Mouse (Mus musculus) embryo, embryonic 10 days (tissue): ENCODE results near the gene Slain1.
A peak's percentile ranks its signal among the peaks of the same experiment; 100 is the strongest.

Source experiments
- DNase-seq: peaks from one replicate; pipeline ENCODE4 v3.0.0-alpha.2; 2015; ENCODE audit warnings: low spot score

Gene Slain1

DNA sequence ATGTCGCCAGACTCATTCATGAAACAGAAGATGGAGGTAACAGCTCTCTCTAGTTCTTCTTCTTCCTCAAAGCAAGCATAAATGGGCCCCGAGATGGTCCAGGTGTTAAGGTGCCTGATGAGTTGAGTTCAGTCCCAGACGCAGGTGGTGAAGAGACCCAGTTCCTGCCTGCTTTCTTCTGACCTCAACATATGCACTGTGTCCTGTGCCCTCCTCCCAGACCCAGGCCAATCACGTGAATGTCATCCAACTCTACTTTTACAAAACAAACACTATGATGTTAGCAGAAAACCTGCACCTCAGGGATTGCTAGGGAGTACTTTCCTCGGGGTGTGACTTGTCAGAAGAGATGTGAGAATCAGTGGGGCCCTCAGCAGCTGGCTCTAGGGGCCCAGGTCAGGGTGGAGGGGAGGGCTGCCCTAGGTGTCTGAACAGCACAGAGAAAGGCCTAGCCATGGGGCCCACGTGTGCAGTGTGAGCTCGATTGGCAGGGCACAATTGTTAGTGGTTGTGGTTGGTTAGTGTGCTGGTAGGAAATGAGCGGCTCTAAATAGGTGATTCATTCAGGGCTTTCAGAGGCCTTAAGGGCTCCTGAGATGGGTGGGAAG is 16.4 kb downstream of the Slain1 start:
- no peak for DNase-seq

DNA sequence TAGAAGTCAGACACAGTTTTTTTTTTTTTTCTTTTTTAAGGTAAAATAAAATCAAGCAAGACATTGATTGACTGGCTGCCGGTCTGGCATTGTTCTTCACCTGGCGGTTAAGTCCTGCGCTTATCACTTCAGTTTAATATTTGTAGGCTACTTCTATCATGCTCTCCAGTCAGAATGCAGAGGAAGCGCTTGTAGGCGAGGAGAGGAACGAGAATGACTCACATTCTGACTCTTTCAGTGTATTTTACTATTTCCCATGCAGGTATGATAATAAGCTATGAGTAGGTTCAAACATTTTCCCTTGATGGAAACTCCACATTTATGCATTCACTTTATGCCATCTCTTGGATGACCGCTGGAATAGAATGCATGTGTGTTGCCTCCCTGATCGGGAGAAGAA is 17.0 kb downstream of the Slain1 start:
- no peak for DNase-seq

DNA sequence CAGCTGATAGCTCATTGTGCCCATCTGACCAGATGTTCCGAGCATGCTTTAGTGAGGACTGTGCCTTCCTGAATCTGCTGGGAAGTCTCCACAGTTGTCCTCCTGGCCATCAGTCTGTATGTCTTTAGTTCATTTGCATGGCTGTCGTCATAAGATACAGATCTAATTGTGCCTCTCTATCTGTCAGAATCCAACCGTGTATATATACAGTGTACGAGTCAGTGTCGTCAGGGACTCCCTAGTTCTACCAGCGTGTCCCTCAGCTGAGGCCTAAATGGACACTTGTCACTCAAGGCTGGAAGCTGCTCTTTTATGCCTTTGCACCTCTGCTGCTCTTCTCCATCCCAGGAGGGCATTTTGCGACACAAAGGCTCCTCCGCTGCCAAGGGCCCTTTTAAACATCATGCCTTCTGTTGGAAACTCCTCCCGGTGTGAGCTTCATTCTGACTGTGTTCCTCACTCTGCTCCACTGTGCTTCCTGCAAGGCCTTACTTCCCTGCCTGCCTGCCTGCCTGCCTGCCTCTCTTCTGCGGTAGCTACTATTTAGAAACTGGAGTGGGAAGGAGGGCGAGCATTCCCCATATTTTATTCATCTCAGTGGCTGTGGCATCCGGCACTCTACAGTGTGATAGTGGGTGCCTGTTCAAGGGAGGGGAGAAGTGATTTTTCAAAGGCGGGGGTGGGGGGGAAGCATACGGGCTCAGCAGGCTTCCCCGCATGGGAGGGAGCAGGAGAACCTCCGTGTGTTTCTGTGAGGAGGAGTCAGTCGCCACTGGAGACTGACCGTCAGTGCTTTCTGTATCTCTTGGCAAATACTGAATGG is 29.6 kb downstream of the Slain1 start:
- DNase-seq = no peak

DNA sequence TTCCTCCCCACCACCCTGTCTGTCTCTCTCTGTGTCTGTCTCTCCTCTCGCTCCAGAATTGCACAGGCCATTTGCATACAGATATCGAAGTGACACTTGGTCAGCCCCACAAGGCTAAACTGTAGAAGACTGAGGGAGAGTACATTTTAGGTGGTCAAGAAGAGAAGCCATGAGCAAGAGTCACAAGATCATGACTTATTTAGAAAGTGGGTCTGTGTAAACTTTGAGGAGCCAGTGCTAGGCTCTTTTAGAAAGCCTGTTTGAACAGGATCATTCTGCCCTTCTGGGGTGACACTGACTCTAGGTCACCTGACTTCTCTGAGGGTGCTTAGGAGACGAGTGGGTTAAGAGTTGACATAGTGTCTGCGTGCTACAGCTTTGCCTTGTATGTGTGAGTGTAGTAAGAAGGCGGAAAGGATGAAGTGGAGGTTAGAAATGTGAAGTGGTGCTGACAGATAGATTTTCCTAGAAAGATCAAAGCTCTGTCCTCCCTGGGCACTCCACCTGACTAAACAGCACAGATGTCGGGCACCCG is 30.3 kb downstream of the Slain1 start:
- no peak for DNase-seq

DNA sequence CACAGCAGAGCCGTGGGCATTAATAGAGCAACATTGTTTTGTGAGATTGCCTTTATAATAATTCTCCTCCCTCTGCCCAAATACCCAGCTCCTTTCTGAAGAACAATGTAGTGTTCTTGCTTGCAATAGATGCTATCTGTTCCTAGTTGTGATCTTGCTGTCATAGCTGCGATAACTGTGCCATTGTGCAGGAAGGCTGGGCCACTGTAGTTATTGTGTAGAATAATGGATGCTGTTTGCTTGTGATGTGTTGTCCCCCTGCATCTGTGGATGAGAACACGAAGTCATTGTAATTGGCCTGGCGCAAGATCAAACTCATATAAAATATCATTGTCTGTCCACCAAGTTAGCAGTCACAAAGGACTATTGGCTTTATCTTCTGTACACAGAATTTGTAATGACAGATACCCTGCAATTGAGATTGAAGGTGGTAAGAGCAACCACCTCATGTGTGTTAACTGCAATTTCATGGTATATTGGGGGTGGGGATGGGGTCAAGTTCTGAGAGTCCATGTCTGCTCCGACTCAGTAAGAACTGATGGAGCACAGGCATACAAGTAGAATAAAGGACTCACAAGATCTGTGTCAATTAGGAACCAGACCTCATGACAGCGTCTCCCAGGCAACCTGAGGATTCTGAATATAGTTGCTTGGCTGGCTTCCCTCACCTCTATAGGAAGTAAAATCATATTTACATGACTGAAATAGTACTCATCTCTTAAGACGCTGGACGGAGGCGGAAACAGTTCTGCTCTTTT is 32.8 kb downstream of the Slain1 start:
- no peak for DNase-seq

DNA sequence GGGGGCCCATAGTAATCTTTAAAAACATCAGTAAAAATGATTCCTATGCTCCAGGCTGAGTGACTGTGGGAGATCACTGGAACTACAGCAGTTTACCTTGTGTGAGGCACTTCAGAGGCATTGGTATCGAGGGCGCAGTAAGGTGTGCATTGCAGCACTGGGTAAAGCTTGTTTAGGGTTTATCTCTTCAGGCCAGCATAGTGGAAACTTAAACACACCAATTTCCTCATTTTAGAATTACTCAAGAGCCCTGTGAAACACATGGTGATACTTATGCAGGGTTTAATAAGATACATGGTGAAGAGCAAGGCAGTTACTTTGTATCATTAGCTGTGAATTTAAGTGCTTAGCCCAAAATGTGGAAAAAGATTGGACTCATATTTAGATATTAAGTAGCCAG is 37.0 kb downstream of the Slain1 start:
- no peak for DNase-seq

DNA sequence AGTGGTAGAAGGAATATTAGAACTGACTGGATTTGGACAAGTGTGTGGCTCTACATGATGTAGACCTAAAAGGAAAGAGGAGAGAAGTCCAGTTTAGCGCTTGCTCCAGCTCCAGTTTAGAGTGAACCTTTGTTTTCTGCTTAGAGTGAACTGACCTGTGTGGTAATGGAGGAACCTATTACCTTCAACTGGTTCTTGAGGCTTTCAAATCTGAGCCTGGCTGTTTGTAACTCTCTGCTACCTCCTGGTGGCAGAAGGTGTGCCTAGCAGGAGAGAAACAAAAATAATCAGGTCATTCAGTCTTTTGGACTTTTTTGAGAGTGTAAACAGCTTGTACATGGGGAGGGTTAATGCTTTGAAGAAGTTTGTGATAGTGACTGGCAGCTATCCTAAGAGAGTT is 44.3 kb downstream of the Slain1 start:
- peak; percentile 74 for DNase-seq

DNA sequence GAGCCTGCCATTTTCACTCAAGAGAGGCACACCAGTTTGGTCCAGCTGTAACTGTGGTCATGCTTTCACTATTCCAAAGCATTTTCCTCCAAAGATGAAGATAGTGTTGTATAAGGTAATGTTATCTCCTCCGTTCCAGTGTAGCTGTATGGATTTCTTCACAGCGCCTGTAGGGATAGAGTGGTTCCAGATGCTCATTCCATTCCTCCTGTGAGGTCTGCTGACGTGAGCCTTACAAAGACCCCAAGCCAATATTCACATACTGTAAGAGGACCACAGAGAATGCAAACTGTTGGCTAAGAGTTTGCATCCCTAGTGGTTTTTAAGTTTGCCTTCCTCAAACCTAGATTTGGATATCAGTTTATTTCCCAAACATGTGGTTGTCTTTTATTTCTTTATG is 45.6 kb downstream of the Slain1 start:
- DNase-seq = no peak

DNA sequence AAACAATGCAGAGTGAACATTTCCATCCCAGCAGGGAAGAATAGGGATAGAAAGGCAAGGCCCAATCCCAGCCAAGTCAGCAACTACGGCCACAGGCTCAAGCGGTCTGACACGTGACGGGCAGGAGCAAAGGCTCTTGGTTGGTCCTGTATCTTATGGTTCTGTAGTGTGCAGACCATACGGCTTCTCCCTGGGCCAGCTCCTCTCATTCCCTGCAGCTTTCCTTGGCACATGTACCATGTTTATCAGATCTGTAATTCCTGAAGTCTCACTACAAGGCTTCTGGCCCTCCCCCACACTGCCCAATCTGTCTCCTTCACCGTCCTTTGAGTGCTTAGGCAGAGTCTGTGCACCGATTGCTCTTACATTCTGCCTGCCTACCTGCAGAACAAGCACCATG is 47.1 kb downstream of the Slain1 start:
- DNase-seq = no peak

DNA sequence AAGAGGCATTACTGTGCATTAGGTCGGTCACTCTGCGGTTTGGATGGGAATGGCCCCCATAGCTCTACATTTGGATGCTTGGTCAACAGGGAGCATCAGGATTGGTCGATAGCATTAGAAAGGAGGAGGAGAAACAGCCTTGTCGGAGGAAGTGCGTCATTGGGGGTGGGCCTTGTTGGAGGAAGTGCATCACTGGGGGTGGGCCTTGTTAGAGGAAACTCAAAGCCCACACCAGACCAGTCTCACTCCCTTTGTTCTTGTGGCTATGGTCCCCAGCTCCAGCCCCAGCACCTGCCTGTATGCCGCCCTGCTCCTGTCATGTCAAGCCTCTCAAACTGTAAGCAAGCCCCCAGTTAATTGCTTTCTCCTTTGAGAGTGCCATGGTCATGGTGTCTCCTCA is 49.3 kb downstream of the Slain1 start:
- DNase-seq = no peak

DNA sequence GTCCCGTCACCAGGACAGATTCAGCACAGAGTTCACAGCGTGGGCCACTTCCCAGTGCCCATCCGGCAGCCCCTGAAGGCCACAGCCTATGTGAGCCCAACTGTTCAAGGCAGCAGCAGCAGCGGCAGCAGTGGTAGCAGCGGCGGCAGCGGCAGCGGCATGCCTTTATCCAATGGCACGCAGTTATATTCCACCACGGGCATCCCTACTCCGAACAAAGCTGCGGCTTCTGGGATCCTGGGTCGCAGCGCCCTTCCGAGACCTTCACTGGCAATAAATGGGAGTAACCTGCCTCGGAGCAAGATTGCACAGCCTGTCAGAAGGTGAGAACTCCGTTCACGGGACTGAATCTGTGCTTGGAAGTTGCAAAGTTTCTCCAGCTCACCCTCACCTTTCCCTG is 52.5 kb downstream of the Slain1 start:
- no peak for DNase-seq

DNA sequence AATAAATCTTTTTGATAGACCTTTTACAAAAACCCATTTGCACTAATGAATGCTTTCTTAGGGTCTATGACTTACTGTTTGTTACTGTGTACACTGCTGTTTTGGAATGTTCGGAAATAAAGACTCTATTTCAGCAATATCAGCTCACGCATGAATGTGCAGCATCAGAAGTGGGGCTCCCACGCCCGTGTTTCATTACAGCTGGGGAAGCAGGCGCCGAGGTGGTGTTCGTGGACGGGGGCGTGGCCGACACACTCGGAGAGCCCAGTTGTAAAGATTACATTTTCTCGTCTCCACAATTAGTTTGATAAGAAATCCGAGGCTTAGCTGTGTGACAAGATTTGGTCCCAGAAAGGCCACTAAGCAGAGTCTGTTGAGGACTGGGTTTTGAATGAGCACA is 54.7 kb downstream of the Slain1 start:
- no peak for DNase-seq

DNA sequence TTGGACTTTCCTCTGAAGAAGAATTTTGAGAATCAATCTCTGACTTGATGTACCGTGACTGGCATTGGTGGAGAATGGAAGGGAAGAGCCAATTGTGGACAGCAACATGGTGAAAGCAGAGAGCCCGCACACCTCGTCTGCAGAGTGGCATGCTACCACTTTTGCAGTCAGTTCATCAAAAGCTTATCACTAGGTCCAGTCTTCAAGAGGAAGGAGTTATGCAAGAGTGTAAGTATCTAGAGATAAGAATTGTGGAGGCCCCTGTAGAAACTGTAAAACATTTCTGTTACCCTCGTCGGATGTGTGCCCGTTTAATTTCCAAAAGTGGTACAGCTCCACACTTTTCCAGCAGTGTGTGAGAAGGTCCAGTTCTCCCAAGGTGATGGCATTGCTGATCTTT is 56.3 kb downstream of the Slain1 start:
- DNase-seq = no peak

DNA sequence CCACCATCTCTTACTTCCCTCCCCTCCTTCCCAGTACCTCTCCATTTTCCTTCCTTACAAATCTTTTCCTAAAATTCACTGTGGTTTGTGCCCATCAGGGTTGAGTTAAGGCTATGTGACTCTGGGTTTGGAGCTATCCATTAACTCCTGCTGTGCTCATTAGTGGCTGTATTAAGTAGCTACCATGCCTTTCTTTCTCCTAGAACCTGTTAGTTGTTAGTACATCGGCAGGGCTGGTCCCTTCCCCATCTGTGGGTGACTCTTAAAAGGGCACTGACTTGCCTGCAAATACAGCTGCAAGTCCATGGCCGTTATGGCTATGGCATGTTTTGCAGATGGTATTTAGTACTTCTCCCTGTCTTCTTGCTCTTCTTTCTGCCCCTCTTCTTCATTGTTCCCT is 58.6 kb downstream of the Slain1 start:
- DNase-seq = no peak

DNA sequence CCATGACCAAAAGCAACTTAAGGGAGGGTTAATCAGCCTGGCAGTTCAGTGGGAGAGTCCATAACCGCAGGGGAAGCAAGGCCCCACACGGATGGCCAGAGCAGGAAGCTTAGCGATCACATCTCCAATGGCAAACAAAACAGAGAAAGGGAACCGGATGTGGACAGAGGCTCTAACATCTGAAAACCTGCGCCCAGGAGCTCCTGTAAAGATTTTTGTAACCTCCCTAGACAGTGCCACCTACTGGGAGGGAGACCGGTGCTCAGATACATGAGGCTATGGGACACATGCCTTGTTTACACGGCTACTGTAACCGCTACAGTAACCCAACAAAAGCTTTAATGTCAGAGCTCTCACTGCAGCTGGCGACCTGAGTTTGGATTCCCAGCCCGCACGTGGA is 59.2 kb downstream of the Slain1 start:
- no peak for DNase-seq

DNA sequence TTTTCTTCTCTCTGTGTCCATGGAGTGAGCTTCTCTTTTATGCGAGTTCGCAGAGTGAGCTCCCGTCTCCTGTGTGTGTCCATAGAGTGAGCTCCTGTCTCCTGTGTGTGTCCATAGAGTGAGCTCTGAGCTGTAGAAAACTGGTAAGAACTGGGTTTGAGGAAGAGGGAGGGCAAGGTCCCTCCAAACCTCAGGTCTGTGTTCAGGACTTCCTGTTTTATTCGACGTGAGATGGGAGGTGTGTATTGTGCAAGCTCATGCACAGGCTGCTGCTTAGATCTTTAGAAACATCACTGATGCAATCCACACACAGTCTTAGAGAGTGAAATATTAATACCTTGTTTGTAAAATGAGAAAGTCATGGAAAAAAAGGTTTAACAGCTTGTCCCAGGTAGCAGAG is 63.0 kb downstream of the Slain1 start:
- DNase-seq = no peak

DNA sequence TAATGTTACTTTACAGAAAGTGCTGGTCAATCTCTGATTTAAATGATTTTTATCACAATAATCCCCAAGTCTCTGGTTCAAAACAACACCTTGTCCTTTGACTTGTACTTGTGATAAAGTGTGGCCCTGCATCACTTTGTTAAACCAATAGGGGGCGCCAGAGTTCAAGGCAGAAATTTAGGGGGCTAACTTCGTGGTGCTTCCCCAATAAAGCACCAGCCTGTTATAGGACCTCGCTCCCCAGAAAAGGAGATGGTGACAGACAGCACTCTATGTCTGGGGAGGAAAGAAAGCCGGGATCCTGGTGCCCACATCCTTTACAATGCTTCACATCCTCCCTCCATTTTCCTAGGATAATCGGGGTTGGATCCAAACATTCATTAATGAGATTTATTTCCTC is 67.5 kb downstream of the Slain1 start:
- no peak for DNase-seq

DNA sequence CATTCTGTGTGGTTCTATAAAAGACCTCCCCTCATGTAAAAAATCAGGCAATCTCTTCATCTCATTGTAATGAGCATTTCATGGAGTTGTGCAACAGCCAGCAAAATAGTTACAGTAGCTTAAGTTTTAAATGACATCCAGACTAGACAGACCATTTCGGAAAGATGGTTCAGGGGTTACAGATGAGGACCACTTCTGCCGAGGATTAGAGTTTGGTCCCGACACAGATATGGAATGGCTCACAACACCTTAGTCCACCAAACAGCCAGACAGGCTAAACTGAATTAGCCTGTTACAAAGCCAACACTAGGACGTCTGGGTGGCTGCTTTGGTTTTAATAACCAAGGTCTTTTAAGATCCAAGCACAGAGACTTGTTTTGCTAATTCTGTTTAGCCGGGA is 68.0 kb downstream of the Slain1 start:
- no peak for DNase-seq

DNA sequence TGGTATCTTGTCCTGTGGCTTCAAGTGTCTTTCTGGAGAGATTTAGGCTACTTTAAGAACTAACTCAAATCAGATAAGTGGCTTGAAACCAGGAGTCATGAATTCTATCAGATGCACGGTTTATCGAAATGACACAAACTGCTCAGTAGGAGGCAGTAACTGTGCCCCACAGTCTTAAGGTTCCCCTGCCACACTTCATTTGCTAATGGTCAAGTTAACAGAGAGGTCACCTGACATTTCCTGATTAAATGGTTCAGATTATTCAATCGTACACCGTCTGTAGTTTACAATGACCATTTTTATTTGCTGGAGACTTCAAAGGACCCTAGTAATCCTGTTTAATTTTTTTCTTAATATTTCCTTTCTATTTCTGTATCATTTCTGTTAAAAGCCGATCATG is 68.4 kb downstream of the Slain1 start:
- DNase-seq = no peak

DNA sequence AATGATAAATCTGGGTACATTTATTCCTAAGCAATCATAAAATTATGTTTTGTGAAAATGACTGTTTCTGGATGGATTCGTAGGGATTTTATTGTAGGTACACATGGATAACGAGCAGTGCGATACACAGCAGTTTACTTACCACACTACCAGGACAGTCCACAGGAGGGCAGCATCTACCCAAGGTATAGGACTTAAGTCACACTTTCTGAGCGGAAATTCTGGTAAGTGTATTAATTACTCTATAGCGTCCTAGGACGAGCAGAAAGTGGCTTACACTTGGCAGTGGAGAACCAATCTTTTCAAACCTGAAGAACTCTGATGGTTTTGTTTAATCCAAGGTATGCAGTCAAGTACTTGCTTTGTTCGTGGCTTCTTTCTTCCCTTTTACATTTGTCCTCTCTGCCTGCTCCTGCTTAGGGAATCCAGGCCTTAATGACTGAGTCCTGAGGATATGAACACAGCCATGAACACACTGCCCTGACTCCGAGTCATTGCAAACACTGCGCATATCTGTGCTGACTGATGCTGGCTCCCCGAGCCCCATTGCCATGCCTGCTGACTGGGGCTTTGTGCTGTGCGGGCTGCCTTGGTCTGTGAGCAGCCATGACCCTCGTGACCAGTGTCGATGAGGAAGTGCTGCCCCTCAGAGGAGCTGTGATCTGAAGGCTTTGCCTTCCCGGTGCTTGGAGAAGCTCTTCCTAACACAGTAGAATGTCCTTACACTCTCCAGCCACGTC is 69.0 kb downstream of the Slain1 start:
- DNase-seq = peak; percentile 96

DNA sequence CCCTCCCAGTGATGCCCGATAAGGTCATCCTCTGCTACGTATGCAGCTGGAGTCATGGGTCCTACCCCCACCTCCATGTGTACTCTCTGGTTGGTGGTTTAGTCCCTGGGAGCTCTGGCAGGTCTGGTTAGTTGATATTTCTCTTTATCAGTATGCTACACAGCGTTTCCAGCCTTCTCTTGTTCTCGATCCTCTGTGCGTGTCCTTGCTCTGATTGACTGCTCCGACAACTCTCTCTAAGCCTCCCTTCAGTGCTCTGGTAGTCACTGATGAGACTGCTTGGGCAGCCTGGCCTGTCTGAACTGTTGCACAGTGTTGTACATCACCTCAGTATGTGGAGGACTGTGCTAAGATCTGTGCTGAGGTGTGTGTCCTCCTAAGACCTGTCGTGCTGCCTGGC is 70.1 kb downstream of the Slain1 start:
- no peak for DNase-seq

DNA sequence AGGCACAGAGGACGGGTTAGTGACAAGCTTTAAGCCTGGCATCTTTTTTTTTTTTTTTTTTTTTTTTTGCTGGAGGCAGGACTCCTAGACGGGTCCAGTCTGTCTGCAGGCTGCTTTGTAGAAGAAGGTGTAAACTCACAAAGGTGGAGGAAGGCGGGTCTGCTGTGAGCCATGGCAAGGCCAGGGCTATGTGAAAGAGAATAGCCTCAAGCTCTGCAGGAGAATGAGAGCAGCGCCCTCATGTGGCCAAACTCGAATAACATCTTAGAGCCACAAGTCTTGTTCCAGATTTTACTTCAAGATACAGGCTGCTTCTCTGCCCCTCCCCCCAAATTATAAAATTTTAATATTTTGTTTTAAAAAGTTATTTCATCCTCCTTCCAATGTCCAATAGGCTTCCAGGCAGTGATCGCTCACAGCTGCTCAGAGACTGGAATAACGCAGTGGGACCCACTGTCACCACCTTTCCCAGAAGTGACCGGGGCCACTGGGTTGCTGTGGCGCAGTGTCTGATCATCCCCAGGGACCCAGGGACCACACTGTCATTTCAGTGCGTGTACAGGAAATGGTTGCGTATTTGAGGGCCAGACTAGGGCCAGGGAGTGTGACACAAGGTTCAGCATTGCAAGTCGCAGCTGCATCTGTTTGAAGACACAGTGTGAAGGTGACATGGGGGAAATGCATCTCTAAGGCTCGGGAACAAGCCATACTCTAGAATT is 70.8 kb downstream of the Slain1 start:
- peak; percentile 86 for DNase-seq
